Mouse (Mus musculus): ENCODE results near the gene Mgat2. TPM values are rescaled to one million over a fixed set of nuclear protein-coding genes. Genes with fewer than 3 reads are reported as not detected.
"Not testable (repeated sequence)": the region's sequence is repeated elsewhere in the genome, so short reads cannot be mapped to it uniquely, and the experiment has no call there.

Mgat2 gene
- polyA plus RNA-seq, 1 experiment from 2014 or later = 48.6 TPM

GRCm38 (mm10) chr12:69160677-69161076 lies 23.3 kb upstream of the Mgat2 start:
- H3K9ac ChIP-seq (replicated peaks); H3K27ac ChIP-seq (replicated peaks); H3K27me3 ChIP-seq; H3K4me3 ChIP-seq; H3K4me2 ChIP-seq (replicated peaks); H3K9me3 ChIP-seq; ATAC-seq (ENCODE audit: low FRiP score, low read depth); H3K4me1 ChIP-seq: not testable (repeated sequence)
- 84% methylated on average over 2 of the region's 2 CpGs for WGBS
- H3K36me3 ChIP-seq = peaks cover 20% of the 10 kb centered on the region

- not testable (repeated sequence) for H3K4me2 ChIP-seq (replicated peaks); H3K9me3 ChIP-seq; H3K27me3 ChIP-seq; H3K4me1 ChIP-seq; H3K4me3 ChIP-seq; H3K9ac ChIP-seq (replicated peaks); ATAC-seq (ENCODE audit: low FRiP score, low read depth); H3K27ac ChIP-seq (replicated peaks); H3K36me3 ChIP-seq
- 88% methylated on average over 4 of the region's 4 CpGs for WGBS
These were observed 20.4 kb upstream of the Mgat2 start for GRCm38 (mm10) chr12:69163586-69163985.

GRCm38 (mm10) chr12:69164904-69165303 lies 19.1 kb upstream of the Mgat2 start:
- no peaks in the 10 kb centered on the region for H3K36me3 ChIP-seq
- no peak overlapping the region for H3K4me2 ChIP-seq (replicated peaks)
- H3K27ac ChIP-seq (replicated peaks) = no peak overlapping the region
- ATAC-seq (ENCODE audit: low FRiP score, low read depth) = no peak
- H3K9ac ChIP-seq (replicated peaks) = no peak overlapping the region
- peaks cover 14% of the 10 kb centered on the region for H3K4me1 ChIP-seq
- H3K9me3 ChIP-seq = no peaks in the 10 kb centered on the region
- WGBS = 58% methylated on average over 3 of the region's 3 CpGs
- H3K27me3 ChIP-seq = no peaks in the 10 kb centered on the region
- no peak overlapping the region for H3K4me3 ChIP-seq

DNA sequence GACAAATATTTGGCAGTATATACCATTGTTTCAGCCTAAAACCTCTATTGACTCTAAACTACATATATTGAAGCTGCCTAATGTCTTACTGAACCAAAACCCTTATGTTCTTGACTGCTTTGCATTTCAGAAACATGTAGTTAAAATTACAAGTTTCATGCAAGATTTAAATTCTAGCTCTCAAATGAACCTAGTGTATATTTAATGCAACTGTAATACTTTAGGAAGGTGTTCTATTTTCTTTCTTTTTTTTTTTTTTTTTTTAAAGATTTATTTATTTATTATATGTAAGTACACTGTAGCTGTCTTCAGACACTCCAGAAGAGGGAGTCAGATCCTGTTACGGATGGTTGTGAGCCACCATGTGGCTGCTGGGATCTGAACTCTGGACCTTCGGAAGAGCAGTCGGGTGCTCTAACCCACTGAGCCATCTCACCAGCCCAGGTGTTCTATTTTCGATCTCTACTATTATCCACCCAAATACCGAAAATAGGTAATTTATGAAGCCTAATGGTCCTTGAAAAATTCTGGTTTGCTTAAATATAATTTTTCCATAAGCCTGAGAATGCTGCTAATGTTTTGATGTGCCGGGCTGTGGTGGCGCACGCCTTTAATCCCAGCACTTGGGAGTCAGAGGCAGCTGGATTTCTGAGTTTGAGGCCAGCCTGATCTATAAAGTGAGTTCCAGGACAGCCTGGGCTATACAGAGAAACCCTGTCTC lies 16.9 kb upstream of the Mgat2 start:
- WGBS = 66% methylated on average over 8 of the region's 8 CpGs
- not testable (repeated sequence) for H3K27ac ChIP-seq (replicated peaks); H3K27me3 ChIP-seq; ATAC-seq (ENCODE audit: low FRiP score, low read depth); H3K4me3 ChIP-seq; H3K9me3 ChIP-seq; H3K36me3 ChIP-seq; H3K4me2 ChIP-seq (replicated peaks); H3K9ac ChIP-seq (replicated peaks)
- peaks cover 18% of the 10 kb centered on the region for H3K4me1 ChIP-seq

DNA sequence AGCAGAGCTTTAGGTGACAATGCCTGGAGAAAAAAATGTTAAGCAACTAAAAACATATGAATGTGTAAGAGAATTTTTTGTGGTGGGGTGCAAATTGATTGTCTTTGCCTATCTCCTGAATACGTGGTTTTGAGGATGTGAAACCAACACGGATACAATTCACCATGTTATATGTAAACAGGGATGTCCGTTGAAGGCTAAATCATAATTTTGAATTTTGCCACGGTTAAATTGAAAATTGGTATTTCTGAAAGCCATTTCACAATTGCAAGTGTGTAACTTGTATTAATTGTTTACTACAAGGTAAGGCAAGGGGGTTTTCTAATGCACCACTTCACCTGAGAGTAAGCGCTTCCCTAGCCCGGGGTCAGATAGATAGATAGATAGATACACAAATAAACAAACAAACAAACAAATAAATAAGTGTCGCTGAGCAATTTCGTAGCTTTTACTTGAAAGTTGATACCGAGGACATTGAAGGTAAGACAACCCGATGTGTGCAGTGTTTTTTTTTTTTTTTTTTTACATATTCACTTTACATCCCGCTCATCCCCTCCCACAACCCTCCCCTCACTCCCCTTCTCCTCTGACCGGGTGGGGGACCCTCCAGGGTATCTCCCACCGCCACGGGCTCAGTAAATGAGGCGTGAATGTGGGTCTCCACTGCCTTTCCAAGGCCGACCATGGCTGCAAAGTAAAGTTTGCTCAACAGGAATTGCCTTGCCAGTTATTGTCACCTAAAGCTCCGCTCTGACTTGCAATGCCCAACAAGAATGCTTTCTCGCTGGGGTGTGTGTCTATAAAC lies 16.1 kb upstream of the Mgat2 start:
- H3K9me3 ChIP-seq = no peaks in the 10 kb centered on the region
- peak overlapping the region; percentile 39 for H3K27ac ChIP-seq (replicated peaks)
- H3K4me1 ChIP-seq = peaks cover 18% of the 10 kb centered on the region
- H3K4me2 ChIP-seq (replicated peaks) = peak overlapping the region; percentile 94
- ATAC-seq (ENCODE audit: low FRiP score, low read depth) = peak; percentile 70
- H3K36me3 ChIP-seq = 0 out of 2 replicates have a peak, but pooled peaks cover 5% of the 10 kb centered on the region
- H3K27me3 ChIP-seq = no peaks in the 10 kb centered on the region
- peak overlapping the region; percentile 63 for H3K4me3 ChIP-seq
- WGBS = 10% methylated on average over 18 of the region's 18 CpGs
- H3K9ac ChIP-seq (replicated peaks) = peak overlapping the region; percentile 69

DNA sequence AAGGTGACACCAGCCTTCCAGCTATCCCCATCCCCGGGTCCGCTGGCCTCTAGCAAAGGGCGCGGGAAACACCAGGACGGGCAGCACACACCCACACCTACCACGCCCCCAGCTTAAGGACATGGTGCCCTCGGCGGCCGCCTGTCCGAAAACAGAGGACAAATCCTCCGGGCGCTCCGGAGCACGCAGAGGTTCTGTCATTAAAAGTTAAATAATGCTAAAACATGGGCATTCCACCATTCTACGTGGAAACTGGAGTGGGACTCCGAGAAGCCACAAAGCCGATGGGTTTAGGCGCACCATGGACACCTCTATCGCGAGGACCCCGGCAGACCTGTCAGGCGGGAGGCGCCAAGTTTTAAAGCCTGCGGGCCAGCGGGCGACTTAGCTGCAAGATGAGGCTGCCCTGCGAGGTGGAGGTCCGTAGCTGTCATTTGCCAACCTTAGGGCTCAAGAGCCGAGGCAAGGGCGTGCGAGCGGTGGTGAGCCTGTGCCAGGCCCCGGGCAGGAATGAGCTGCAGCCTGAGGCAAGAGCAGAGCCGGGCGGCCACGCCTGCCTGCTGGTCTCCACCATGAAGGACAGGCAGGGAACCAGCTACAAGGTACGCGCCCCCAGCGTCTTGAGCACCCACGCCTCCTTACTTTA lies 15.4 kb upstream of the Mgat2 start, which contains the start of gene Lrr1:
Lrr1 (plus strand) TSS at position 354 of the 646 bp plus-strand sequence.
- WGBS = under 1% methylated on average over 40 of the region's 40 CpGs
- H3K4me3 ChIP-seq = peak within 1 kb of the TSS; percentile 63
- no peaks in the 10 kb centered on the region for H3K27me3 ChIP-seq
- H3K36me3 ChIP-seq = 0 out of 2 replicates have a peak, but pooled peaks cover 5% of the 10 kb centered on the region
- peak within 1 kb of the TSS; percentile 94 for H3K4me2 ChIP-seq (replicated peaks)
- peak within 1 kb of the TSS; percentile 39 for H3K27ac ChIP-seq (replicated peaks)
- peak within 1 kb of the TSS; percentile 69 for H3K9ac ChIP-seq (replicated peaks)
- peak; percentile 95 for ATAC-seq (ENCODE audit: low FRiP score, low read depth)
- peaks cover 18% of the 10 kb centered on the region for H3K4me1 ChIP-seq
- H3K9me3 ChIP-seq = no peaks in the 10 kb centered on the region

- ATAC-seq (ENCODE audit: low FRiP score, low read depth) = no peak
- no peaks in the 10 kb centered on the region for H3K9me3 ChIP-seq
- WGBS = 93% methylated on average over 2 of the region's 2 CpGs
These were observed 12.7 kb upstream of the Mgat2 start for GRCm38 (mm10) chr12:69171307-69171706.

GRCm38 (mm10) chr12:69175975-69176374 lies 8.0 kb upstream of the Mgat2 start:
- 91% methylated on average over 3 of the region's 3 CpGs for WGBS

More at GRCm38 (mm10) chr12:69171307-69171706, 12.7 kb upstream of the Mgat2 start:
- peaks cover 18% of the 10 kb centered on the region for H3K4me1 ChIP-seq
- H3K27me3 ChIP-seq = no peaks in the 10 kb centered on the region
- no peak overlapping the region for H3K27ac ChIP-seq (replicated peaks)
- no peak overlapping the region for H3K4me3 ChIP-seq
- no peak overlapping the region for H3K4me2 ChIP-seq (replicated peaks)
- no peak overlapping the region for H3K9ac ChIP-seq (replicated peaks)
- H3K36me3 ChIP-seq = peaks cover 19% of the 10 kb centered on the region; the same call in 1 of the 2 replicates

DNA sequence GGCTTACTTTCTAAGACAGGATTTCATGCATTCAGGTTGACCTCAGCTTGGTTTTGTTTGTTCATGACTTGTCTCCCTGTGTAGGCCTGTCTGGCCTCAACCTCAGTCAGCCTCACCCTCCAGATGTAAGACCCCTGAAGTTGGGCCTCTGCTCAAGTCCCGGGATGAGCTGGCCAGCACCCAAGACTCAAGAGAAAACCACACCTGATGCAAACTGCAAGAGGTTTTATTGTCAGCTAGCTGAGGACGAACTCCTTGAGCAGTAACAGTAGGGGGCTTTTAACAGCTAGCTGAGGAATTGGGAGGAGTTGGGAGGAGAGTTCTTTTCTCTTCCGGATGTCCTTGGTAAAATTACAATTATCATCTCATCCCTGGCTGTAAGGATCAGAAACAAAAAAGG lies 6.4 kb upstream of the Mgat2 start:
- Histone ChIP-seq H3K36me3 (peaks cover 23% of the 10 kb centered on the region), H3K4me2 (replicated peaks) (no peak overlapping the region), H3K27me3 (no peaks in the 10 kb centered on the region), H3K9me3 (no peaks in the 10 kb centered on the region), H3K9ac (replicated peaks) (no peak overlapping the region), H3K4me1 (no peaks in the 10 kb centered on the region), H3K4me3 (no peak overlapping the region), H3K27ac (replicated peaks) (no peak overlapping the region)
- WGBS = 88% methylated on average over 3 of the region's 3 CpGs
- ATAC-seq (ENCODE audit: low FRiP score, low read depth) = no peak

More at GRCm38 (mm10) chr12:69175975-69176374, 8.0 kb upstream of the Mgat2 start:
- no peak overlapping the region for H3K9ac ChIP-seq (replicated peaks)
- H3K4me1 ChIP-seq = no peaks in the 10 kb centered on the region
- H3K27ac ChIP-seq (replicated peaks) = no peak overlapping the region
- no peak overlapping the region for H3K4me2 ChIP-seq (replicated peaks)
- ATAC-seq (ENCODE audit: low FRiP score, low read depth) = no peak
- H3K36me3 ChIP-seq = peaks cover 19% of the 10 kb centered on the region; the same call in 1 of the 2 replicates
- H3K4me3 ChIP-seq = no peak overlapping the region
- H3K27me3 ChIP-seq = no peaks in the 10 kb centered on the region
- no peaks in the 10 kb centered on the region for H3K9me3 ChIP-seq

- Histone ChIP-seq H3K9me3 (no peaks in the 10 kb centered on the region), H3K27me3 (no peaks in the 10 kb centered on the region), H3K36me3 (peaks cover 19% of the 10 kb centered on the region), H3K27ac (replicated peaks) (no peak overlapping the region), H3K4me2 (replicated peaks) (no peak overlapping the region), H3K9ac (replicated peaks) (no peak overlapping the region), H3K4me1 (peaks cover 4% of the 10 kb centered on the region), H3K4me3 (no peak overlapping the region)
- WGBS = 79% methylated on average over 12 of the region's 12 CpGs
- no peak for ATAC-seq (ENCODE audit: low FRiP score, low read depth)
These were observed 4.6 kb upstream of the Mgat2 start for GRCm38 (mm10) chr12:69179371-69179770.

- 94% methylated on average over 4 of the region's 4 CpGs for WGBS
- H3K4me3 ChIP-seq = no peak overlapping the region
- H3K27me3 ChIP-seq = no peaks in the 10 kb centered on the region
- peaks cover 17% of the 10 kb centered on the region for H3K4me1 ChIP-seq
- peaks cover 9% of the 10 kb centered on the region for H3K36me3 ChIP-seq
- H3K9me3 ChIP-seq = no peaks in the 10 kb centered on the region
- H3K4me2 ChIP-seq (replicated peaks) = no peak overlapping the region
- no peak overlapping the region for H3K27ac ChIP-seq (replicated peaks)
- no peak overlapping the region for H3K9ac ChIP-seq (replicated peaks)
- ATAC-seq (ENCODE audit: low FRiP score, low read depth) = no peak
These were observed 2.2 kb upstream of the Mgat2 start for GRCm38 (mm10) chr12:69181800-69182199.

Data from midbrain, embryonic 12.5 days (tissue).